Mouse (Mus musculus) c-Kit-negative CD71-positive TER-119-positive erythroid progenitor cells, embryonic 14.5 days (primary cell): ENCODE data around the gene Osbp2.

Experiments
- DNase-seq: peaks from one replicate; pipeline ENCODE4 v3.0.0-alpha.2; 2013; ENCODE audit warnings: low read depth, low spot score

The Osbp2 gene

DNA sequence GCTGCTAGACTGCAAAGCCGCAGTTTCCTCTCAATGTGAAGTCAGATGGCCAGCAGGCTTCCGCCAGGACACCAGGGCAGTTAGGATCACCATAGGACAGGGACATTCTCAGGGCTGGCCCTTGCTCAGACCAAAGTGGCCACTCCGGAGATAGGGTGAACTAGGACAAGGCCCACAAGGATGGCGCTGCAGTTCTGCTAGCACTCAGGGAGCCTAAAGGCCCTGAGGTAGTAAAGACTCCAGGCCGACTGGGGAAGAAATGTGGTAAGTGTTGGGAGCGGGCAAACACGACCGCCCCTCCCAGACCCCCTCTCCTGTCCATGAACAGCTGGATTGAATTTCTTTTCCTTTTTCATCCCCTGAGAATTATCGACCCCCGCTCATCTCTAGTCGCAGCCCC is 102.4 kb downstream of the Osbp2 start:
- no peak for DNase-seq

- no peak for DNase-seq
Measured at GRCm38 (mm10) chr11:3759433-3759832, 104.3 kb downstream of the Osbp2 start.

- no peak for DNase-seq
Measured at GRCm38 (mm10) chr11:3755341-3755740, 108.4 kb downstream of the Osbp2 start.

DNA sequence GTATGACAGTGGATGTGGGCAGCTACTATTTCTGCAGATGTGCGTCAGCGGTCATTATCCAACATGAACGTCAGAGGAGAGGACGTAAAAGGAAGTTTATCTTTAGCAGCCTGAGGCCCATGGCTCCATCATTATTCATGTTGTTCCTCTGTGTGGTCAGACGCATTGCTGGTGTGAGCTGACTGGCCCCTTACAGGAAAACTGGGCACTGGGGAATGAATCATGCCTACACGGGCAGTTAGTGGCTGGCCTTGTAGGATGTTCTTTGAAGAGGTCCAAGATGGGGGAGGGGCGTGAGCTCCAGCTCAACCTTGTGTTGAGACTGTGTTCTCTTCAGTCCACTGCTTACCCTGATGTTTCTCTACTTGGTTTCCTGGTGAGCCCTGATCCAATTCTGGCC is 109.0 kb downstream of the Osbp2 start:
- DNase-seq: no peak

DNA sequence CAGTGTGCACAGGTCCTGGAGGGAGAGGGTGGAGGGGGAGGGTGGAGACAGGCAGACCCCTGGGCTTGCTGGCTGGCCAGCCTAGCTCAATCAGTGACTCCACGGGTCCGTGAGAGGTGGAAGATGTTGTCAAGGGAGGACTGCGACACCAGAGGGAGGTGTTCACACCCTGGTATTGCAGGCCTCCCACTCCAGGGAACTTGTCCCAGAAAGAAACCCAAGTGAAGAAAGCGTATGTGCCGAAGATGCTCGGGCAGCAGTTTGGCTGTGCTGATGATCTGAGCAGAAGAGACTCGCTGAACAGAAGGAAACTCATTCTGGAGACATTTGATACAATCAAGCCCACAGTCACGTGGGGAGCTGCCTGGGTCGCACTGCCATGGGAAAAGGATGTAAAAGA is 109.8 kb downstream of the Osbp2 start:
- no peak for DNase-seq

DNA sequence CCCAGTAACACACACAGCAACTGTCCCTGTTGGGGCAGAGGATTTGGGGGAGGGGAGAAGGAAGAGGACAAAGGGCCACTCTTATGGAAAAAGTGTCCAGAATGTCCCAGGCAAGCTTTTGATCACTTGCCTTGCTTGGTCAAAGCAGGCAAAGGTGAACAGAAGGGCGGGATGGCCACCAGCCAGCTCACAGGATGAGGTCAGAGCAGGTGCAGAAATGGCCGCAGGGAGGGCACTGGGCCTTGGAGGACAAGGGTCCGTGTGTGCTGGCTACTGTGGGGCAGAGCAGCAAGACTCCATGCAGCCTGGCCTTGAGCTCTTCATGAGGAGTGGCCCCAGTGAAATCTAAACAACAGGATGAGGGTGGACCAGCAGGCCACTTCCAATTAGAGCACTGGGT is 110.9 kb downstream of the Osbp2 start:
- no peak for DNase-seq

- no peak for DNase-seq
Measured at GRCm38 (mm10) chr11:3749831-3750230, 113.9 kb downstream of the Osbp2 start.

GRCm38 (mm10) chr11:3742449-3742848 is 121.3 kb downstream of the Osbp2 start:
- DNase-seq: no peak

- DNase-seq: no peak
Measured at GRCm38 (mm10) chr11:3741183-3741582, 122.5 kb downstream of the Osbp2 start.

DNA sequence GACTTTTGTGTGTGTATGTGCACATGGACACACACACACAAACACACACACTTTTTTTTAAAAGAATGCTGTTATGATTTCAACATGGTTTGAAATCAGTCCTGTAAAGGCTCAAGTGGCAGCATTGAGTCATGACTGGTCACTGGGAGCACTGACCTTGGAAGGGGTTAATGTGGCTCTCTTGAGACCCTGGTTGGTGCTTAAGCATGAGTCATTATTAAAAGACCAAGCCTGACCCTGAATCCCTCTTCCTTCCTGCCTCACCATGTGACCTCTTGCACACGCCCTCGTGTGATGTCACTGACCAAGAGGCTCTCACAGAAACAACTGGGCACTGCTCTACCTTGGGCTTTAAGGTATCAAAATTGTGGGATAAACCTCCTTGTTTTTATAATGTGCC is 124.9 kb downstream of the Osbp2 start:
- no peak for DNase-seq

- DNase-seq: no peak
Measured at GRCm38 (mm10) chr11:3735715-3736114, 128.0 kb downstream of the Osbp2 start.

DNA sequence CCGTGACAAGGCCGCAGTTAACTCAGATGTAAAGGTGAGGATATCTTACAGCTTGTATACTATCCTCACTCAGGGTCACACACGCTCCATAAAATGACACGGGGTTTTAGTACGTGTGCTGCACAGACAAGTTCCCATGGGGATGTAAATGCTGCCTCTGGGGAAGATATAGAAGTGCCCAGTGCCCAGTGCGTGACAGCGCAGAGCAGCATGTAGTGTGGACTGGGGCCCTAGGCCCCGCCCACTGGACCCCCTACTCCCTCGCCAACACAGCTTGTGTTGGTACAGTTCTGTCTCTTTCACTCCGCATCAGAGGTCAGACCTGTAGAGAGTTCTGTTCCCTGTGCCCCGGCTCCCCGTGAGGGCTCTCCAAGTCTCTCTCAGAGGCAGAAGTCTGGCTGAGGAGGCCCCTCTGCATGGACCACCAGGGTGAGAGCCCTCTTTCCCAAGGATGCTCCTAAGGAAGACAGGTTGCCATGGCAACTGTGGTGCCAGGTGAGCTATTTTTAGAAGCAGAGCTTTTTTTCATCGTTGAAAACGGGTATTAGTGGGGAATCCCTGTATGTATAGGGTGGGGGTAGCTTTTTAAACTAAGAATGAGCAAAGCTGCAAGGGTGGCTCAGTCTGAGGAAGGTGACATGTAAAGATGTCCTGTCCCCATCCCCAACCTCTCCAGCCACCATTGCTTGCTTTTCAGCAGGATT is 129.6 kb downstream of the Osbp2 start:
- DNase-seq: no peak

- DNase-seq: no peak
Measured at GRCm38 (mm10) chr11:3731469-3731868, 132.2 kb downstream of the Osbp2 start.

GRCm38 (mm10) chr11:3727438-3728105 is 136.1 kb downstream of the Osbp2 start:
- DNase-seq: no peak

GRCm38 (mm10) chr11:3725331-3726054 is 138.2 kb downstream of the Osbp2 start:
- DNase-seq: no peak

DNA sequence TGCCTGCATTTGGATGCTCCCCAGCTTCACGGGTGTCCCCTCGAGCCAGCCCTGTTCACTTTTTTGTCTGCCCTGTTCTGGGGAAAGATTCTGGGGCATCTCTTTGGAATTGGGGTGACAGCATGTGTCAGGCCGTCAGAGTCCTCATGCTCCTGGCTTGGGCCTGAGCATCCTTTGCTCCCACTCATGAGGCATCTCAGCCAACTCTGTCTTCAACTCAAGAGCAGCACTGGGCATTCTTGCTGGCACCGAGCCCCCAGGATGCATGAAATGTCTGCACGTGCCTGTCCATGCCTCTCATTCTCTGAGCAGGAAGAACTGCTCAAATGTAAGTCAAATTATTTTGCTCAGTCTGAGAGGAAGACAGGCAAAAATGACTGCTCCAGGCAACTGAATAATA is 139.0 kb downstream of the Osbp2 start:
- no peak for DNase-seq

GRCm38 (mm10) chr11:3723910-3724309 is 139.8 kb downstream of the Osbp2 start:
- no peak for DNase-seq

GRCm38 (mm10) chr11:3722861-3723260 is 140.8 kb downstream of the Osbp2 start:
- no peak for DNase-seq

GRCm38 (mm10) chr11:3722036-3722435 is 141.7 kb downstream of the Osbp2 start:
- no peak for DNase-seq

DNA sequence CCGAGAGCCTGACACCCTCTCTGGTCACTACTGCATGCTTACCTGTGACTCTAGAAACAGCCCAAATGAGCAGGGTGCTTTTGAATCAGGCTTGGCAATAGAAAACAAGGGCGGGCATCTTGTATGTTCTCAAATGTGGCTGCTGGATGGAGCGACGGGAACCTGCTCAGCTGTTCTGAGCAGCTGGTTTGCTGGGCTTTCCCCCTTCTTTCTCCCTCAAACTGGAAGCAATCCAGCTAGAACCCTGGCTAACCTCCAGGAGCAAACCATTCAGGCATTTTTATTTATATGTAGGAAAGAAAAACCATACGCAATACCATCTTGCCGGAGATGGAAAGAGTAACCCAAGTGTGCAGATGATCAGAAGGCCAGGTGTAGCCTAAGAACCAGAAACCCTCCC is 147.0 kb downstream of the Osbp2 start:
- no peak for DNase-seq

- no peak for DNase-seq
Measured at GRCm38 (mm10) chr11:3714486-3714885, 149.2 kb downstream of the Osbp2 start.

- DNase-seq: no peak
Measured at GRCm38 (mm10) chr11:3710203-3710602, 153.5 kb downstream of the Osbp2 start.

DNA sequence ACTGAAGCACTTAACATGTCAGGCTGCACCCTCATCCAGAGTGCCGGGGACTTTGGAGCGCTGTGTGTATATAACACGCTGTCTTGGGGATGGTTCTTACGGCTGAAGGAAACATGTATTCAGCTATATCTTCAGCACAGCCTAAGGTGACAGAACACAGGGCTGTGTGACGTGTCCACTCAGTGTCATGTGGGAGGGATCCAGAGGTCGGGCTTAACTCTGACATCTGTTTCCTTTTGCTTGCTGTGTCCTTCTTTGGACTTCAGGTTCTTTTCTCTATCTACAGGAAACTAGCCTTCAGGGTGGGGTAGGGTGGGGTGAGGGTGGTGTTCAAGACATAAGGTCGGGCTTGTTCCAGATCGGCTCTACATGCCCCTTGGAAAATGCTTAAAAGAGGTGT is 156.6 kb downstream of the Osbp2 start:
- DNase-seq: no peak
